Mouse (Mus musculus): ENCODE data around the gene Sri.

Sri gene

GRCm38 (mm10) chr5:8111691-8112090 is 65.8 kb downstream of the Sri start:
- DNase-seq (ENCODE audit: low read depth, low spot score), result no peak

- DNase-seq (ENCODE audit: low read depth, low spot score), result no peak
These were observed 66.4 kb downstream of the Sri start for GRCm38 (mm10) chr5:8112246-8112645.

GRCm38 (mm10) chr5:8116561-8117168 is 70.8 kb downstream of the Sri start:
- no peak for DNase-seq (ENCODE audit: low read depth, low spot score)
